Mouse (Mus musculus) common myeloid progenitor, adult 5-6 weeks (primary cell): Measurements from ENCODE around the gene Wdr25. TPM values are rescaled to one million over a fixed set of nuclear protein-coding genes. Genes with fewer than 3 reads are reported as not detected.

Experiments used
- ATAC-seq: replicated peaks from 2 replicates; pipeline ENCODE4 v1.8.0; 2016; ENCODE audit warnings: low read depth, mild to moderate bottlenecking, moderate TSS enrichment, inconsistent platforms; ENCODE audit not compliant: poor library complexity, severe bottlenecking
- total RNA-seq: library from RNA; stranded (forward); fragments of 200-1000, 187-1606 nt; gene quantifications from 2 replicates; pipeline ENCODE4 v1.2.3, GENCODE M21; 2017

Gene Wdr25
- total RNA-seq, 1 experiment from 2014 or later: 13.5 TPM

DNA sequence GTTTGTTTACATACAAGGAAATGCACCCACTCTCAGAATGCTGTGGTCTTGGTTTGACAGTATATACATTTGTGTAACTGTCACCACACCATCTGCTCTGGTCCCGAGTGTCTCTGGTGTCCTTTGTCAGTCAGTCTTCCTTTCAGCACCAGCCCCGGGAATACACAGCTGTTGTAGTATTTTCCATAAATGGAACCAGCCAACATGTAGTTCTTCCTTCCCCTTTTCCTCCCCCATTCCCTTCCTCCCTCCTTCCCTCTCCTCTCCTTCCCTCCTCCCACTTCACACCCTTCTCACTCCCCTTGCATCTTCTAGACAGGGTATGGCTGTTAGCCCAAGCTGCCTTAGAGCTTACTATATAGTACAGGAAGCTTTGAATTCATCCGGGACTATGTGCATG lies 36.0 kb downstream of the Wdr25 start:
- no peak for ATAC-seq

DNA sequence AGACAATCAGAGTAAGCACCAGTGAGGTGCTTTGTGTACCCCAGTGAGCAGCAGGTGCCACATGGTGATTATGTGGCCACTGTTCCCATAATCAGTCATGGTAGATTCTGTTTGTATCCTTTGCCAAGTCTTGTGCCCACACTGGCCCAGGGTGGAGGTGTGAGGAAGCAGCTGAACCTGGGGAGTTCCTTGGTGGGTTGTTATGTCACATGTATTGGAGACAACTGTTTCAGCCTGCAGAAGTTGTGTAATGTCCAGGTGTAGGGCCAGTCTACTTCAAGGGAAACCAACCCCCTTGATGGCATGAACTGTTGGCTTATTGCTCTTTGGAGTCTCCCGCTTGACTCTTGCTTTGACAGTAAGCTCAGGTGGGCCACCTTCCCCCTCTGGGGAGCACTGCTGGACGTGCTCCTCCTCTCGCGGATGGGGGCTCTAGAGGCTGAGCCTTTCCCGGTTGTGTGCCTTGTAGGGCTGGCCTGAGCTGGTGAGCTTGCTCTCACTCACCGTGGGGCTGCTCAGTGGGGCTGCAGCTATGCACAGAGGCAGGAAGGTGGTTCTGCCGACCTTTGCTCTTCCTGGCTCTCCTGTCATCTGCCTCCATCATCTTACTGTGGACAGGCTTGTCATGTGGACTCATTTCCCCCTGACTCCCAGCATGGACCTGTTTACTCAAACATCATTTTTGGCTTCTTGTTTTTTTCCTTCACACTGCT lies 38.1 kb downstream of the Wdr25 start:
- no peak for ATAC-seq

DNA sequence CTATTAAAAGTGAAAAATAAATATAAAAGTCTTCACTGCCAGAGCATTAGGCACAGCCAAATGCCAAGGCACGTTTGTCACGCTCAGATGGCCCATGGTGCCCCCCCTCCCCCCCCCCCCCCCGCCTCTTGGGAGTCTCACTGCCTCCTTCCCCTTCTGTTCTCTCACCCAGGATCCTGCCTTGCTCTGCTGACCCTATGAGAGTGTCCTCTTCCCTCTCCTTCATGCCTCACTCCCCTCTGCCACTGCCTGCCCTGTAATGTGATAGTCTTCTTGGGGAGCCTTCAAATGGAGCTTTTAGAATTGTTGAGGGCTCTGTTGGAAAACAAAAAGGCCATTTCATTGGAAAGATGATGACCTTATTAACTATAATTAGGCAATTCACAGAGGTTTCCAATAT lies 38.7 kb downstream of the Wdr25 start:
- ATAC-seq: no peak

DNA sequence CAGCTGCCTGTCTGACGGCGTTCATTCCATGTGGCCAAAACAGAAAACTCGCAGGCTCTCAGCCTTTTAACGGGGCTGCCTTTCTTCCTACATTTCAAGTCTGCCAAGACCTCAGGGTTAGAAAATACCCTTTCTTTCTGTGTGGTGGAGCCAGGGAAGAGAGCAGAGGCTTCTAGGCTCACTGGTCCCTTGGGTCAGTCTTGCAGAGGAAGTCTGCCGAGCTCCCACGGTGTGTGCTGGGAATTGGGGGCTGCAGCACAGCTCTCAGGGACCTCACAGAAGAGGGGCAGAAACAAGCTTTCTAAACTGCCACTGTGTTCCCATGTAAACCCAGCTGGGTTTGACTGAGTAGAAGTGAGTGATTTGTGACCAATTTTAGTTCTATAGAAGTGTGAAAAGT lies 40.8 kb downstream of the Wdr25 start:
- no peak for ATAC-seq

DNA sequence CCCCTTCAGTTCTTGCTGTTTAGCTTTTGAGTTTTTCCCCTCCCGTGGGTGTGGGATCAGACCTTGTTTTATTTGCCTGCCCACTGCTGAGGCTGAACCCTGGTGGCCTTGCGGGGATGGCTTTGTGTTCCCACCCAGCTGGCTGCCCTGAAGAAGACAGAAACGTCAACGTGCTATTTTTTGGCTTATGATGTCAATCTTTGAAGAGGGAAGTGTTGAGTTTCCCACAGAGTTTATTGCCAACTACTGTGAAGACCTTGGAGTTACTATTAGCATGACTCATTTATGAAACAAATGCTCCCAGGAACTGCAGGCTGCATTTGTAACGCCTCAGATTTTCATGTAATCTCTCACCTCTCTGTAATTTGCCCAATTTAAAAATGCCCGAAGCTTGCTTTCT lies 43.4 kb downstream of the Wdr25 start:
- ATAC-seq: peak; percentile 34

DNA sequence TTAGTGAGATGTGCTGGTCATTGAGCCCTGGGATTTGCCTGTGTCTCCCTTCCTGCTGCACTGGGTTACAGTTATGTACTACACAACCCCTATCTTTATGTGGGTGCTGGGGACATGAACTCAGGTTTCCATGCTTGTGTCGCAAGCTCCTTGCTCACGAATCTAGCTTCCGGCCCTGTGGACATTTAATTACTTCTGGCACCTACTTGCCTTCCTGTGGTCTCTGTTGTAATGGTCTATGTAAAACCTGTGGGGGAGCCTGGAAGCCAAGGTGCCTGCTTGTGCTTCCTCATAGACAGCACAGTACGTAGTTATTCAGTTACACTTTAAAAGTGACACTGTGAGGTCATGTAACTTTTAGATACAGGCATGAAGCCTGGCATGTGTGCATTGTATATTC lies 44.1 kb downstream of the Wdr25 start:
- peak; percentile 86 for ATAC-seq

DNA sequence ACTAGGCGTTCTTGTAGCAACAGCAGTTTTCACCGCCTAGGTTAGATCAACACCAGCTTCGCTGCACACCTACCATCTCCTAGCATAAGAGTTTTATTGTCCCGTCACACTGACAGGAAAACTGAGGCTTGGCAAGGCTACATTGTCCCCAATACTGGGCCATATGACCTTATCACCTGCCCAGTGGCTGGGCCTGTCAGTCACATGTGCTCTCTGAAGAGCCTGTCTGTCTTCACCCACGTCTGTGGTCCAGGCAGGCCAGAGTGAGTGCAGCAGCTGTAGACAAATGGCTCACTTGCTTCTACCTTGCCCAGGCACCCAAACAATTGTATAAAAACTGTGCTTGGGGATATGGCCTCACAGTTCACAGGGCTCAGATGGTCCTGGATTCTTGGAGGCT lies 45.4 kb downstream of the Wdr25 start:
- no peak for ATAC-seq

DNA sequence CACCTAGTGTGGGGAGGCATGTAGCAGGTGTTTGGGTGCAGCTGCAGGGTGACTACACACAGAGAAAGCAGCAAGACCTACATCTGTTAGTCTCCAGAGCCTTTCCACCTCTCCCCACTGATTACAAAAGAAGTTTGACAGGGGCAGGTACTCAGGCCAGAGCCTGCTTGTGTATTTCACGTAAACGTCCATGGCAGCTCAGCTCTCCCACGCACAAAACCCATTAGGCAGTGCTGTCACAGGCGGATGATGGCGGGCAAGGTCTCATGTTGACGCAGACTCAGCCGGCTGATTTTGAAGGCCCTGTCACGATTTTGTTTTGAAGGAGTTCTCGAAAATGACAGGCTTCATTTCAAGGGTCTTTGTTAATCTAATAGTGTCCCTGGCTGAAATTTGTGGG lies 45.9 kb downstream of the Wdr25 start:
- no peak for ATAC-seq

DNA sequence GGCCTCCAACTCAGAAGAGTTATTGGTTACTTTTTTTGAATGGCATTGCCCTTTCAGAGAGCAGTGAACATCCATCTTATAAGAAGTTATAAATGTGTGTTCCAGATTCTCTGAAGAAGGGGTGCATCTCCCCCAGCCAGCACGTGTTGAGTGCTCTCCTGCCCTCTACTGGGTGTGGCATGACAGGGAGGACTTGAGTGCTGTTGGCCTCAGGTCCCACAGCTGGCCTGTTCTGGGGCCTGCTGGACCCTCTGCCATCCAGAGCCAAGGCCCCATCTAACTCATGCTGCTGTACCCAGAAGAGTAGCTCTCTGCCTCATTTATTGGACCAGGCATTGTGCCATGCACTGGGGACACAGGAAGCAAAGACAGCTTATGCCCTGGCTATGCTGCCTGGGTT lies 46.8 kb downstream of the Wdr25 start:
- ATAC-seq: no peak

DNA sequence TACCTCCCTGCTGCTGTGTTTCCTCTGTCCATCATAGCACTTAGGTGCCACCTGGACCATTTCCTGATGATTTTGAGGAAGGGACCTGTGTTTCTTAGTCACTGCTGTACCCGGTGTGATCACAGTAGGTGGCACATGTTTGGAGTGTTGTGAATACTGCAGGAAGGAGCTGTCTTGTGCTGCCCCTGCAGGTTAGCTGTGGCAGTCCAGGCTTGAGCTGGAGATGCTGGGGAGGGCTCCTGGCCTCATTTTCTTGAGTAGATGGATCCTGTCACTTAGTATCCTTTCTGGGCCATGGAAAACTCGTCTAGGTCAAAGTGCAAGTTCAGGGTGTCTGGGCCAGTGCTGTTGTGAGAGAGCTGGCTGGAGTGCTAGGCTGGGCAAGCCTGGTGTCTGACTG lies 47.9 kb downstream of the Wdr25 start:
- ATAC-seq: no peak

DNA sequence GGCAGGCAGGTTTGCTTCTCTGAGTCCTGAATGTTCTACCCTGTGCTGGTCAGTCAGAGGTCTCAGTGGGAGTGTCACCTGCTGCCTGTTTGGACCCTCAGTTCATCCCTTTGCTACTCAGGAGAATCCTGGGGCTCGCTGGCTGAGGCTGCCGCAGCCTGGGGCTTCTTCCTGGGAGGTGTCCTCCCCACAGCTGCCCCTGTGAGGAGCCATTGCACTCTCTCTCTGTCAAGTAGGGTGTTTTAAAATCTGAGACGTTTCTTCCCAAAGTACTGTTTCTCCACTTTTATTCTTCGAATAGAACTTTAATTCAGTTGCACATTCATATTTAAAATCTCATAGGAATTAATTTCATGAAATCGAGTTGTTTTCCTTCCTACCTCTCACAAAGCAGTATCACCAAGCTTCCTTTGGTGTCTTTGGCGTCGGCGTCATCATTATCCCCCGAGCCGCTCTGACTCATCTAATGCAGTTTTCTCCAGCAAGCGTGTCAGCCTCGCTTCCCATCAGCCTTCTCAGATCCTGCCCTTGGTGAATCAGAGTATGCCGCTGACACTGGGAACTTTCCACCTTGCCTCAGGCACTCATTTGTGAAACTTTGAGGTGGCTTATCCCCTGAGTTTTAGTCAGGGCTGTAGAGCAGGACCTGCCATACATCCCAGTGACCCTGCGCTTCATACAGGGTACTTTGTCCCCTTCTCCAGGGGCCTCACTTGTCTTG lies 48.9 kb downstream of the Wdr25 start:
- no peak for ATAC-seq

DNA sequence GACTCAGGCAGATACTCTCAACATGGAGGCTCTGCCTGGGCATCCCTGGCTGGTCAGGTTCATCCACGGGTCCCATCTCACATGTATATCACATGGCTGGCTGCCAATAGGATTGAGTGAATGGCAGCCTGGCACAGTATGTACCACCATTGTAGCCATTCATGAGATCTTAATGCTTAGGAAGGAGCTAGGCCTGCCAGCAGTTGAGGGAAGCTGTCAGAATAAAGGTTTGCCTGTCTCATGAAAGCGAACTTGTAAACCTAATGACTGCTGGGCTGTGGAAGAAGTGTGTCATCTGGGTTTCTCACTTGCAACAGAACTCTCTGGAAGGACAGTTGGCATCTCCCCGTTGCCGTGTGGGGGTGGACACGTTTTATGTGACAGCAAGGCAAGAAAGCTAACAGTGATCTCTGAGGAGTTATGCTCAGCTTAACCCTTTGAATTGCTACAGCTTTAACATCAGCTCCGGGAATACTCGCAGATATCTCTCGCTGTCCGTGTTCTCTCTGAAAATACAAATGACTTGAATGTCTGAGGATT lies 59.6 kb downstream of the Wdr25 start:
- ATAC-seq: no peak

DNA sequence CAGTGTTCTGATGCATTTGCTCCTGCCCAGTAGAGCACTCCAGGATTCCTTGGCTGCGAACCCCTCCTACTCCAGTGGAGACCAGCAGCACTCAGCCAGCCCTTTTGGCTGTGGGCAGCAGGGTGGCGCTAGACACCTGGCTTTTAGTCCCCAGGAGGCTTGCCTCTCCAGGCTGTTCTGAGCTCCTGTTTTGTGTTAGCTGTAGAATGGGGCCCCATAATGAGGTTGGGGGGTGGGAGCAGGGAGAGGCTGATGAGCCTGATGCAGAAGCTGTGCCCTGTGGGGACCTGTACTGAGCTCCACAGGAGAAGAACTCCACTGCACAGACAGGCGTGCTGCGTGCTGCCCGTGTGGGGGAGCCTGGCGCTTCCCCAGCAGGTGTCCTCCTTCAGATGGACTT lies 60.4 kb downstream of the Wdr25 start:
- ATAC-seq: no peak

DNA sequence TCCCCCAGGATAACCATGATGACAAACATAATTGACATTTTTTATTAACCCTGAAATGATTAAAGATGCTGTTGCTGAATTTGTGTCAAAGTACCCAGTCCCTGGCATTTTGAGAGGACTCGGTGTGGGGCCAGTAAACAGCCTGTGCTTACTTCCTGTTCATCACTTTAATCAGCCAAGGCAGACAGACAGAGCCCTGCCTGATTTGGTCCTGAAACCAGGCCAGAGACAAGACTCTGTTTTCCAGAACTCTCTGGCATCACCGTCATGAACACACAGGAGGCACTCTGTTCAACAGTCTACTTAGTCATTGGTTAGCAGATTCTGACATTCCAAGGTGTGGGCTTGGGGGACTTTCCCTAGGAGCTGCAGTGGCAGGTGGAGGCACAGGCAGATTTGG lies 61.0 kb downstream of the Wdr25 start:
- ATAC-seq: no peak

DNA sequence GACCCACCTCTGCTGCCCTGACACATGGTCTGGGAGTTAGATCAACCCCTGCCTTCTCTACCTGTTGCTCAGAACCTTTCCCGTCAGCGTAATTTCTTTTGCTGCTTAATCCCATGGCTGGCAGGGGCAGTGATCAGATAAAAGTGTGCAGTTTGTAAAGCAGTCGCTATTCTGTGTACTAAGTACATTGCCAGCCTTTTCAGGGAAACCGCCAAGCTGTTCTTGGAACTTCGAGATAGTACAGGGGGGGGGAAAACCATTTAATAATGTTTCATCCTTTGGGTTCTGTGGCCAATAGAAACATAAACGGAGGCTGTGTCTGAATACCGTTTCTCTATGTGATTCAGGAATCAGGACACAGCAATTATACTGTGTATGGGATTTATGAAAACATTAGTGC lies 65.1 kb downstream of the Wdr25 start:
- ATAC-seq: no peak

DNA sequence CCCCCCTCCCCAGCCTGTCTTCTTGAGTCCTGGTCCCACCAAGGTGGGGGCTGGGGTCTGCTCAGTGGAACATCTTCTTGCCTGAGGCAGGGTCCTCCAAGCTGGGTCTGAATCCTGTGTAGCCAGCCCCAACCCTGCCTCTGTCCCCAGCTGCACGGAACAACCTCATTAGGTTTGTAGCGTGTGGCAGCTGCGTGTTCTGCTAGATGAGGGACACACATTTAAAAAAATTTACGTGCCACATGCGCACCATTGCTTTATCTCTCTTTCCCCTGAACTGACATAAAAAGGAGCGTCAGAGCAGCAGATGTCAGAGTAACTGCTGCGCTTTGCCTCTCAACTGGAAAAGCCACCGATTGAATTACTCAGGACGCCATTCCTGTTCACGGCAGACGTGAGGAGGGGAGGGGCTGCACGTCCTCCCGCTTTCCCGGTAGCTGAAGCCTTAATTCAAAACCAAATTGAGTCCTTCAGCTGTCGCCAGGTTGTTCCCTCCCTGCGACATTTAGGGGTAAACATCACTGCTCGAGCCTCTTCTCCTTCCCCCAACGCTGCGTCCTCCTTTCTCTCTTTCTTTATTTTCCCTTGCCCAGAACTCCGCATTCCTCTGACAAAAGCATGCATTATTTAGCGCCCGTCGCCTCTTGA lies 65.7 kb downstream of the Wdr25 start:
- ATAC-seq: 0 out of 2 replicates have a peak, but pooled peaks have one; percentile 8

DNA sequence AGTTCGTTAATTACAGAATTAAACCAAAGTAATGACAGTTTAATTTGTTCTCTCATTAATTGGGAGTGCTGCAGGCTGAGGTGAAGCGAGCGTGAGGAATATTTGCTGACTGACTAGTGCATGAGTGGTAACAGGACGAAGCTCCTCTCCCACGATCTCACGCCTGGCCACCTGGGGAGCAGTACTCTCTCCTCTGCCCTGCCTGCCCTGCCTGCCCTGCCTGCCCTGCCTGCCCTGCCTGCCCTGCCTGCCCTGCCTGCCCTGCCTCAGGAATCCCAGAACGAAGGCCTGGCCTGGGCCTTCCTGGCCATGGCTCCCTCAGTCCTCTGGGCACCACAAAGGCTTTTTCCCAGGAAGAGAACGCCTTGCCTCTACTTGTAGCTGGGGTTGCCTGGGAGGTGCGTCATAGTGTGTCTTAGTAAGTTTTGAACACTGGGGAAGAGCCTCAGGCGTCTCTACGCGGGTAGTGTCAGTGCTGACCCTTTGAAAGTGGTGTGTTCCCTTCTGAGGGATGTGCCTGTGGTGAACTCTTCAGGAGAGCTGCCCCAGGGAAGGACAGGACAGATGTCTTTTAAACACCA lies 66.3 kb downstream of the Wdr25 start:
- ATAC-seq: no peak

DNA sequence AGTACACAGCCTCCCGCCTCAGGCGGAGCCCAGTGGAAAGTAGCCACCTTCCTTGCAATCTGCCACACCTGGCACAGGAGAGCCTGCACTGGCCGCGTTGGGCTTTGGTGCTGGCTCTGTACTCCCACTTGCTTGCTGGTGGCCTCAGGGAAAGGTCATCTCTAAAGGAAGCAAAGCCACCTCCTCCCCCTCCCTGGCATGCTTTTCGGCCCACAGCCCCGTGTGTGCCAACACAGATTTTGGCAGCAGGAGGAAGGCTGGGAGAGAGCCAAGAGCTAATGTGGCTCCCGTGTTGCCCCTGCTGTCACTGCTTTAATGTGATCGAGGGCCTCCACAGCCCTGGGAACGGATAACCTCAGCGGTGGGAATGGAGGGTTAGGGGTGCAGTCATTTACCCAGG lies 66.8 kb downstream of the Wdr25 start:
- no peak for ATAC-seq

DNA sequence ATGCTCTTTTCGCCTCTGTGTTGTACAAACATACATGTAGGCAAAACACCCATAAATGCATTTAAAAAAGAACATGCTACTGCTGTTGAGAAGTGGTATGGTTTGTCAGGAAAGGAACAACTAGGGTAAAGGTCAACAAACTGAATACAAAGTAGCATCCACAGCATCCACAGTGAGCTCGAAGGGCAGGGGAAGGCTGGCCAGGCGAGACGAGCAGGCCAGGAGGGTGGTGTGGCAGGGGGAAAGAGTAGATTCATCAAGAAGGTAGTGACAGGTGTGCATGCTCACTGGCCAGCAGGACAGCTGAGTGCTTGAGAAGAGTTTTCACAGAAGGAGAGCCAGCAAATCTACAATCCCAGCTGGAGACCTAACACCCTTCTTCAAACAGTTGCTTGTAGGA lies 74.2 kb downstream of the Wdr25 start:
- ATAC-seq: no peak

DNA sequence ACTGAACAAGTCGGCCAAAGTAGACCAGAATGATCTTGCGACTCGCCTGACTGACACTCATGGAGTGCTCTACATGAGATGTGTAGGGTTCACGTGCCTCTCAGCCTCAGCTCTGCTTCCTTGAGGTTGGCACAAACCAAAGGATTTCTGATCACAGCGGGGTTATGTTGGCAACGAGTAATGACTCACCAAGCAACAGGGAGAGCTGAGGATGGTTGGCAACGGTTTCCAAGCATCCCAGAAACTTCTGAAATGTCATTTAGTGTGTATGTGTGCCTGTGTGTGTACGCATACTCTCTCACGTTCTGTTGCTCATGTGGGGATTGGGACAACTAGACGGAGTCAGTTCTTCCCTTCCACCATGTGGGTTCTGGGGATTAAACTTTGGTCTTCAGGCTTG lies 74.6 kb downstream of the Wdr25 start:
- no peak for ATAC-seq

DNA sequence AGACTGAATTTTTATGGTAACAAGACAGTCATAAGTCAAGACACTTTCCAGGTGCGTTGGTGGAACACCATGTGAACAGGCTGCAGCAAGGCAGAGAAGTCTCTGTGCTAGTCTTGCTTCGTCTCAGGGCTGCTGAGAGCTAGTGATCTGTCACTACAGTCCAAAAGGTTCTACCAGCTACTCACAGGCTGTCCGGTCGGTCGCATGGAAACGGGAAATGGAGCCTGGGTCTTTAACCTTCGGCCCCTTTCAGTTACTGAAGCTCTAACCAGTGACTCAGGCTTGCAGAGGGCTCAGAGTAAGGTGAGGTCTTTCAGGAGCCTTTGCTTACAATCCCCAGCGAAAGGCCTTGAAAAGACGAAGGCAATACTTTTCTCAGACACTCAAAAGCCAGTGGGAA lies 78.0 kb downstream of the Wdr25 start:
- ATAC-seq: no peak
